Mouse (Mus musculus): ENCODE data around the gene Tmem168. TPM values are rescaled to one million over a fixed set of nuclear protein-coding genes. Genes with fewer than 3 reads are reported as not detected.

Gene Tmem168
- polyA plus RNA-seq (2014; fragmentation: Nextera tagmentation; extraction: Ambion mirVana), result 18.0 and 24.7 TPM in 2 replicates

- 1% methylated on average over 71 of the region's 71 CpGs for WGBS
Measured at GRCm38 (mm10) chr6:13607621-13608493, at the start of gene Tmem168. Tmem168 (minus strand) TSS chr6:13608100.

GRCm38 (mm10) chr6:13654081-13654480 lies 46.2 kb upstream of the Tmem168 start:
- no peaks in the 10 kb centered on the region for H3K27me3 ChIP-seq (ENCODE audit: control insufficient read depth, insufficient read depth, low read length)
- no peak overlapping the region for H3K27ac ChIP-seq (replicated peaks; ENCODE audit: low read depth, low read length)
- ATAC-seq (ENCODE audit: low FRiP score, low TSS enrichment) (no peak), DNase-seq (no peak)
- no peaks in the 10 kb centered on the region for H3K4me1 ChIP-seq (ENCODE audit: control insufficient read depth, insufficient read depth, low read length)
- H3K36me3 ChIP-seq (ENCODE audit: control insufficient read depth, insufficient read depth, low read length), result peaks cover 8% of the 10 kb centered on the region; the same call in 1 of the 2 replicates
- no peaks in the 10 kb centered on the region for H3K9me3 ChIP-seq (ENCODE audit: control insufficient read depth, low read length)
- H3K4me2 ChIP-seq (ENCODE audit: low read length), result no peak overlapping the region
- H3K4me3 ChIP-seq (replicated peaks; ENCODE audit: low read depth, low read length), result no peak overlapping the region
- no peak overlapping the region for H3K9ac ChIP-seq (replicated peaks; ENCODE audit: low read length)

More at GRCm38 (mm10) chr6:13607621-13608493, at the start of gene Tmem168:
- Histone ChIP-seq H3K9me3 (ENCODE audit: control insufficient read depth, low read length) (no peaks in the 10 kb centered on the region), H3K27ac (replicated peaks; ENCODE audit: low read depth, low read length) (peak within 1 kb of the TSS; percentile 95), H3K27me3 (ENCODE audit: control insufficient read depth, insufficient read depth, low read length) (no peaks in the 10 kb centered on the region), H3K4me2 (ENCODE audit: low read length) (peak within 1 kb of the TSS; percentile 69), H3K4me3 (replicated peaks; ENCODE audit: low read depth, low read length) (peak within 1 kb of the TSS; percentile 86), H3K9ac (replicated peaks; ENCODE audit: low read length) (peak within 1 kb of the TSS; percentile 92), H3K36me3 (ENCODE audit: control insufficient read depth, insufficient read depth, low read length) (peaks cover under 1% of the 10 kb centered on the region; the same call in 1 of the 2 replicates), H3K4me1 (ENCODE audit: control insufficient read depth, insufficient read depth, low read length) (peaks cover 19% of the 10 kb centered on the region)
- peak; percentile 94 for DNase-seq
- ATAC-seq (ENCODE audit: low FRiP score, low TSS enrichment), result peak; percentile 95

GRCm38 (mm10) chr6:13652284-13652683 lies 44.4 kb upstream of the Tmem168 start:
- Histone ChIP-seq H3K27ac (replicated peaks; ENCODE audit: low read depth, low read length) (no peak overlapping the region), H3K4me1 (ENCODE audit: control insufficient read depth, insufficient read depth, low read length) (no peaks in the 10 kb centered on the region), H3K27me3 (ENCODE audit: control insufficient read depth, insufficient read depth, low read length) (no peaks in the 10 kb centered on the region), H3K9me3 (ENCODE audit: control insufficient read depth, low read length) (peaks cover 4% of the 10 kb centered on the region; the same call in 1 of the 2 replicates), H3K36me3 (ENCODE audit: control insufficient read depth, insufficient read depth, low read length) (peaks cover 8% of the 10 kb centered on the region; the same call in 1 of the 2 replicates), H3K4me3 (replicated peaks; ENCODE audit: low read depth, low read length) (no peak overlapping the region), H3K4me2 (ENCODE audit: low read length) (no peak overlapping the region), H3K9ac (replicated peaks; ENCODE audit: low read length) (no peak overlapping the region)
- DNase-seq, result no peak
- WGBS, result 97% methylated on average over 3 of the region's 3 CpGs
- no peak for ATAC-seq (ENCODE audit: low FRiP score, low TSS enrichment)

- ATAC-seq (ENCODE audit: low FRiP score, low TSS enrichment) (no peak), DNase-seq (no peak)
- Histone ChIP-seq H3K4me2 (ENCODE audit: low read length) (no peak overlapping the region), H3K9ac (replicated peaks; ENCODE audit: low read length) (no peak overlapping the region), H3K4me1 (ENCODE audit: control insufficient read depth, insufficient read depth, low read length) (no peaks in the 10 kb centered on the region), H3K36me3 (ENCODE audit: control insufficient read depth, insufficient read depth, low read length) (peaks cover 8% of the 10 kb centered on the region; the same call in 1 of the 2 replicates), H3K27me3 (ENCODE audit: control insufficient read depth, insufficient read depth, low read length) (no peaks in the 10 kb centered on the region), H3K27ac (replicated peaks; ENCODE audit: low read depth, low read length) (no peak overlapping the region), H3K9me3 (ENCODE audit: control insufficient read depth, low read length) (peaks cover 4% of the 10 kb centered on the region; the same call in 1 of the 2 replicates), H3K4me3 (replicated peaks; ENCODE audit: low read depth, low read length) (no peak overlapping the region)
- WGBS, result 96% methylated on average over 3 of the region's 3 CpGs
Measured at GRCm38 (mm10) chr6:13650854-13651253, 43.0 kb upstream of the Tmem168 start.

GRCm38 (mm10) chr6:13648305-13648704 lies 40.4 kb upstream of the Tmem168 start:
- peaks cover 9% of the 10 kb centered on the region; the same call in 1 of the 2 replicates for H3K9me3 ChIP-seq (ENCODE audit: control insufficient read depth, low read length)
- H3K4me3 ChIP-seq (replicated peaks; ENCODE audit: low read depth, low read length), result no peak overlapping the region
- H3K9ac ChIP-seq (replicated peaks; ENCODE audit: low read length), result no peak overlapping the region
- no peak overlapping the region for H3K4me2 ChIP-seq (ENCODE audit: low read length)
- H3K4me1 ChIP-seq (ENCODE audit: control insufficient read depth, insufficient read depth, low read length), result no peaks in the 10 kb centered on the region
- H3K27ac ChIP-seq (replicated peaks; ENCODE audit: low read depth, low read length), result no peak overlapping the region
- DNase-seq (no peak), ATAC-seq (ENCODE audit: low FRiP score, low TSS enrichment) (no peak)
- no peaks in the 10 kb centered on the region for H3K27me3 ChIP-seq (ENCODE audit: control insufficient read depth, insufficient read depth, low read length)
- H3K36me3 ChIP-seq (ENCODE audit: control insufficient read depth, insufficient read depth, low read length), result peaks cover 8% of the 10 kb centered on the region; the same call in 1 of the 2 replicates

- H3K4me1 ChIP-seq (ENCODE audit: control insufficient read depth, insufficient read depth, low read length), result no peaks in the 10 kb centered on the region
- DNase-seq, result no peak
- WGBS, result 91% methylated on average over 3 of the region's 3 CpGs
Measured at GRCm38 (mm10) chr6:13636582-13636989, 28.7 kb upstream of the Tmem168 start.

GRCm38 (mm10) chr6:13632571-13632970 lies 24.7 kb upstream of the Tmem168 start:
- ATAC-seq (ENCODE audit: low FRiP score, low TSS enrichment) (no peak), DNase-seq (no peak)
- no peaks in the 10 kb centered on the region for H3K27me3 ChIP-seq (ENCODE audit: control insufficient read depth, insufficient read depth, low read length)
- no peak overlapping the region for H3K4me3 ChIP-seq (replicated peaks; ENCODE audit: low read depth, low read length)
- H3K4me2 ChIP-seq (ENCODE audit: low read length), result no peak overlapping the region
- no peak overlapping the region for H3K27ac ChIP-seq (replicated peaks; ENCODE audit: low read depth, low read length)
- H3K9ac ChIP-seq (replicated peaks; ENCODE audit: low read length), result no peak overlapping the region
- peaks cover 14% of the 10 kb centered on the region; the same call in 1 of the 2 replicates for H3K36me3 ChIP-seq (ENCODE audit: control insufficient read depth, insufficient read depth, low read length)
- no peaks in the 10 kb centered on the region for H3K4me1 ChIP-seq (ENCODE audit: control insufficient read depth, insufficient read depth, low read length)
- no peaks in the 10 kb centered on the region for H3K9me3 ChIP-seq (ENCODE audit: control insufficient read depth, low read length)
- WGBS, result 97% methylated on average over 1 of the region's 1 CpGs

More at GRCm38 (mm10) chr6:13636582-13636989, 28.7 kb upstream of the Tmem168 start:
- Histone ChIP-seq H3K9me3 (ENCODE audit: control insufficient read depth, low read length) (no peaks in the 10 kb centered on the region), H3K9ac (replicated peaks; ENCODE audit: low read length) (no peak overlapping the region), H3K4me3 (replicated peaks; ENCODE audit: low read depth, low read length) (no peak overlapping the region), H3K27me3 (ENCODE audit: control insufficient read depth, insufficient read depth, low read length) (no peaks in the 10 kb centered on the region), H3K27ac (replicated peaks; ENCODE audit: low read depth, low read length) (no peak overlapping the region), H3K4me2 (ENCODE audit: low read length) (no peak overlapping the region), H3K36me3 (ENCODE audit: control insufficient read depth, insufficient read depth, low read length) (peaks cover 7% of the 10 kb centered on the region; the same call in 1 of the 2 replicates)
- ATAC-seq (ENCODE audit: low FRiP score, low TSS enrichment), result no peak

- H3K4me2 ChIP-seq (ENCODE audit: low read length), result no peak overlapping the region
- H3K27ac ChIP-seq (replicated peaks; ENCODE audit: low read depth, low read length), result no peak overlapping the region
- no peaks in the 10 kb centered on the region for H3K4me1 ChIP-seq (ENCODE audit: control insufficient read depth, insufficient read depth, low read length)
- H3K9me3 ChIP-seq (ENCODE audit: control insufficient read depth, low read length), result no peaks in the 10 kb centered on the region
- H3K9ac ChIP-seq (replicated peaks; ENCODE audit: low read length), result no peak overlapping the region
- no peak for ATAC-seq (ENCODE audit: low FRiP score, low TSS enrichment)
- WGBS, result 85% methylated on average over 2 of the region's 2 CpGs
- peaks cover 14% of the 10 kb centered on the region; the same call in 1 of the 2 replicates for H3K36me3 ChIP-seq (ENCODE audit: control insufficient read depth, insufficient read depth, low read length)
- no peak overlapping the region for H3K4me3 ChIP-seq (replicated peaks; ENCODE audit: low read depth, low read length)
- H3K27me3 ChIP-seq (ENCODE audit: control insufficient read depth, insufficient read depth, low read length), result no peaks in the 10 kb centered on the region
- no peak for DNase-seq
Measured at GRCm38 (mm10) chr6:13630607-13631006, 22.7 kb upstream of the Tmem168 start.
